Mouse (Mus musculus): Measurements from ENCODE around the gene Siglece. TPM values are rescaled to one million over a fixed set of nuclear protein-coding genes. Genes with fewer than 3 reads are reported as not detected.
A peak's percentile ranks its signal among the peaks of the same experiment; 100 is the strongest.

Siglece gene
- polyA plus RNA-seq, 1 experiment from 2014 or later, result not detected

DNA sequence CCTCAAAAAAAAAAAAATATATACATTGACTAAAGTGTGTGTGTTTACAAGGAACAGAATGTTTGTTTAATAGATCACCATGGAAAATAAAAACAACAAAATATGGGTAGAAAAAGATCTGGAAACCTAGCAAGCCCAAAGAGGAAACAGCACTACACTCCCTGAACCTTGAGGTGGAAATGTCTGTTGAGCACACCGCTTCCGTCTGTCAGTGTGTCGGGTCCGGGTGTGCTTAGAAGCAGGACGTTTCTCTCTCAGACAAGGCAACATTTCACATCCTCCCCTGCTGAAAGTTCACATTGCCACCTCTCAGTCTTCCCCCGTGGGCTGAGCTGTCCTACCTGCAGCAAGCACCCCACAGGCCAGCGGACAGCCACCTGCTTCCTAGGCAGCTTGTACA is 37.0 kb downstream of the Siglece start:
- H3K4me1 ChIP-seq (replicated peaks), result peaks cover 5% of the 10 kb centered on the region; the same call in 1 of the 2 replicates
- H3K27ac ChIP-seq (replicated peaks), result no peak overlapping the region
- no peaks in the 10 kb centered on the region for H3K9me3 ChIP-seq
- H3K4me3 ChIP-seq, result no peak overlapping the region
- H3K27me3 ChIP-seq, result no peaks in the 10 kb centered on the region
- no peak overlapping the region for H3K4me2 ChIP-seq
- H3K9ac ChIP-seq, result no peak overlapping the region
- no peak for ATAC-seq (ENCODE audit: low read depth)
- H3K36me3 ChIP-seq, result no peaks in the 10 kb centered on the region
- 84% methylated on average over 7 of the region's 7 CpGs for WGBS

GRCm38 (mm10) chr7:43613816-43614551 is 46.0 kb downstream of the Siglece start:
- Histone ChIP-seq H3K4me2 (no peak overlapping the region), H3K36me3 (no peaks in the 10 kb centered on the region), H3K27ac (replicated peaks) (no peak overlapping the region), H3K27me3 (no peaks in the 10 kb centered on the region), H3K9ac (no peak overlapping the region), H3K9me3 (no peaks in the 10 kb centered on the region), H3K4me3 (no peak overlapping the region), H3K4me1 (replicated peaks) (no peaks in the 10 kb centered on the region)
- no peak for ATAC-seq (ENCODE audit: low read depth)
- 84% methylated on average over 14 of the region's 14 CpGs for WGBS

GRCm38 (mm10) chr7:43608316-43608824 is 51.6 kb downstream of the Siglece start:
- Histone ChIP-seq H3K27ac (replicated peaks) (no peak overlapping the region), H3K36me3 (no peaks in the 10 kb centered on the region), H3K4me1 (replicated peaks) (peaks cover 5% of the 10 kb centered on the region; the same call in 1 of the 2 replicates), H3K27me3 (no peaks in the 10 kb centered on the region), H3K4me2 (no peak overlapping the region), H3K4me3 (no peak overlapping the region), H3K9ac (no peak overlapping the region), H3K9me3 (no peaks in the 10 kb centered on the region)
- WGBS, result 80% methylated on average over 7 of the region's 7 CpGs
- ATAC-seq (ENCODE audit: low read depth), result no peak

- Histone ChIP-seq H3K4me1 (replicated peaks) (peaks cover 5% of the 10 kb centered on the region; the same call in 1 of the 2 replicates), H3K4me2 (peak overlapping the region; percentile 63), H3K4me3 (no peak overlapping the region), H3K9ac (no peak overlapping the region), H3K27ac (replicated peaks) (no peak overlapping the region), H3K27me3 (no peaks in the 10 kb centered on the region), H3K36me3 (no peaks in the 10 kb centered on the region), H3K9me3 (no peaks in the 10 kb centered on the region)
- no peak for ATAC-seq (ENCODE audit: low read depth)
- WGBS, result 41% methylated on average over 5 of the region's 5 CpGs
Measured at GRCm38 (mm10) chr7:43607743-43608287, 52.1 kb downstream of the Siglece start.

- Histone ChIP-seq H3K27ac (replicated peaks) (no peak within 1 kb of the TSS), H3K9ac (peak within 1 kb of the TSS; percentile 58), H3K36me3 (no peaks in the 10 kb centered on the region), H3K4me1 (replicated peaks) (peaks cover 11% of the 10 kb centered on the region; the same call in 1 of the 2 replicates), H3K4me2 (peak within 1 kb of the TSS; percentile 63), H3K27me3 (no peaks in the 10 kb centered on the region), H3K4me3 (peak within 1 kb of the TSS; percentile 35), H3K9me3 (no peaks in the 10 kb centered on the region)
- ATAC-seq (ENCODE audit: low read depth), result peak; percentile 84
- WGBS, result 18% methylated on average over 41 of the region's 41 CpGs
Measured at GRCm38 (mm10) chr7:43606896-43607742, 52.8 kb downstream of the Siglece start, which contains the start of gene Zfp819. Gene Zfp819 (plus strand): TSS chr7:43607169.

DNA sequence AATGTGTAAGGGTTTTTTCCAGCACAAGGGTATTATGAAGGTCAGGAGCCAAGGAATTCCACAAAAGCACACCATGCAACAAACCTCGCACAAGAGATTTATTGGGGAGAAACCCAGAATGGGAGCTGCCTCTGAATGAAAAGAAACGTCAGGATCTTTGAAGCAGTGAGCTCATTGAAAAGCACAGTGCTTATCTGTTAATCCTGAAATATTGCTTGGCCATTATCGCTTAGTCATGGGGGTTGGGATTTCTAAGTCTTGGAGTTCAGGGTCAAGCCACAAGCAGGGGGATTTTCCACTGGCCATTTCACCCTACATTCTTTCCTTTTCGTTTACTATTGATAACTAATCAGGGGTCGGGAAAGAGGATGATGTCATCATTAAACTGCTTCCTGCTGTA is 58.1 kb downstream of the Siglece start:
- H3K27ac ChIP-seq (replicated peaks), result no peak overlapping the region
- H3K27me3 ChIP-seq, result peaks cover 3% of the 10 kb centered on the region; the same call in 1 of the 2 replicates
- no peak overlapping the region for H3K9ac ChIP-seq
- WGBS, result 8% methylated on average over 5 of the region's 5 CpGs
- H3K9me3 ChIP-seq, result no peaks in the 10 kb centered on the region
- H3K4me2 ChIP-seq, result no peak overlapping the region
- no peaks in the 10 kb centered on the region for H3K36me3 ChIP-seq
- H3K4me1 ChIP-seq (replicated peaks), result 0 out of 2 replicates have a peak, but pooled peaks cover 14% of the 10 kb centered on the region
- ATAC-seq (ENCODE audit: low read depth), result no peak
- H3K4me3 ChIP-seq, result no peak overlapping the region

Other genes starting within 250 kb of the Siglece start
- gene Lim2, start 232.5 kb downstream of the Siglece start, polyA plus RNA-seq (2015; fragmentation: Nextera tagmentation; extraction: Ambion mirVana), result not detected in 2 replicates
- not detected in 2 replicates for gene Nkg7, start 223.1 kb downstream of the Siglece start, polyA plus RNA-seq (2015; fragmentation: Nextera tagmentation; extraction: Ambion mirVana)
- not detected in 2 replicates for gene Cldnd2, start 219.4 kb downstream of the Siglece start, polyA plus RNA-seq (2015; fragmentation: Nextera tagmentation; extraction: Ambion mirVana)
- gene Etfb, start 216.1 kb downstream of the Siglece start, polyA plus RNA-seq (2015; fragmentation: Nextera tagmentation; extraction: Ambion mirVana), result 148 and 170 TPM in 2 replicates
- 0.40 TPM in 1 of 2 replicates, not detected in the other for gene Gm45233, start 216.0 kb downstream of the Siglece start, polyA plus RNA-seq (2015; fragmentation: Nextera tagmentation; extraction: Ambion mirVana)
- gene Vsig10l, start 197.0 kb downstream of the Siglece start, polyA plus RNA-seq (2015; fragmentation: Nextera tagmentation; extraction: Ambion mirVana), result 8.1 and 9.6 TPM in 2 replicates
- 8.6 TPM in 2 replicates for gene Iglon5, start 170.1 kb downstream of the Siglece start, polyA plus RNA-seq (2015; fragmentation: Nextera tagmentation; extraction: Ambion mirVana)
- gene 4931406B18Rik, start 154.2 kb downstream of the Siglece start, polyA plus RNA-seq (2015; fragmentation: Nextera tagmentation; extraction: Ambion mirVana), result not detected in 2 replicates
- 1.5 and 1.6 TPM in 2 replicates for gene Cd33, start 115.7 kb downstream of the Siglece start, polyA plus RNA-seq (2015; fragmentation: Nextera tagmentation; extraction: Ambion mirVana)
- 8.2 and 9.5 TPM in 2 replicates for gene Zfp658, start 97.9 kb downstream of the Siglece start, polyA plus RNA-seq (2015; fragmentation: Nextera tagmentation; extraction: Ambion mirVana)
- gene Zfp719, start 80.6 kb downstream of the Siglece start, polyA plus RNA-seq (2015; fragmentation: Nextera tagmentation; extraction: Ambion mirVana), result 13.9 and 14.7 TPM in 2 replicates
- 0.29 and 0.32 TPM in 2 replicates for gene Zfp819, start 53.0 kb downstream of the Siglece start, polyA plus RNA-seq (2015; fragmentation: Nextera tagmentation; extraction: Ambion mirVana)
- not detected in 2 replicates for gene Ceacam18, start 25.5 kb downstream of the Siglece start, polyA plus RNA-seq (2015; fragmentation: Nextera tagmentation; extraction: Ambion mirVana)
- gene Ctu1, start 11.9 kb upstream of the Siglece start, polyA plus RNA-seq (2015; fragmentation: Nextera tagmentation; extraction: Ambion mirVana), result 20.1 and 21.1 TPM in 2 replicates
- gene Klk14, start 30.3 kb upstream of the Siglece start, polyA plus RNA-seq (2015; fragmentation: Nextera tagmentation; extraction: Ambion mirVana), result not detected in 2 replicates
- gene Klk13, start 52.4 kb upstream of the Siglece start, polyA plus RNA-seq (2015; fragmentation: Nextera tagmentation; extraction: Ambion mirVana), result not detected in 2 replicates
- not detected in 2 replicates for gene Klk12, start 108.7 kb upstream of the Siglece start, polyA plus RNA-seq (2015; fragmentation: Nextera tagmentation; extraction: Ambion mirVana)
- gene Klk11, start 114.4 kb upstream of the Siglece start, polyA plus RNA-seq (2015; fragmentation: Nextera tagmentation; extraction: Ambion mirVana), result not detected in 2 replicates
- gene Klk10, start 120.9 kb upstream of the Siglece start, polyA plus RNA-seq (2015; fragmentation: Nextera tagmentation; extraction: Ambion mirVana), result not detected in 2 replicates
- not detected in 2 replicates for gene Klk9, start 131.7 kb upstream of the Siglece start, polyA plus RNA-seq (2015; fragmentation: Nextera tagmentation; extraction: Ambion mirVana)
- gene Klk8, start 137.4 kb upstream of the Siglece start, polyA plus RNA-seq (2015; fragmentation: Nextera tagmentation; extraction: Ambion mirVana), result 8.0 and 8.3 TPM in 2 replicates
- not detected in 2 replicates for gene Klk7, start 151.1 kb upstream of the Siglece start, polyA plus RNA-seq (2015; fragmentation: Nextera tagmentation; extraction: Ambion mirVana)
- not detected in 2 replicates for gene Klk6, start 164.3 kb upstream of the Siglece start, polyA plus RNA-seq (2015; fragmentation: Nextera tagmentation; extraction: Ambion mirVana)
- gene Klk5, start 181.8 kb upstream of the Siglece start, polyA plus RNA-seq (2015; fragmentation: Nextera tagmentation; extraction: Ambion mirVana), result not detected in 2 replicates
- gene Klk4, start 221.0 kb upstream of the Siglece start, polyA plus RNA-seq (2015; fragmentation: Nextera tagmentation; extraction: Ambion mirVana), result 0.31 TPM in 1 of 2 replicates, not detected in the other